Mouse (Mus musculus) CH12.LX (cell line): ENCODE data around the gene Arid5a. TPM values are rescaled to one million over a fixed set of nuclear protein-coding genes. Genes with fewer than 3 reads are reported as not detected.

Source experiments
- DNase-seq: peaks from one replicate; pipeline ENCODE4 v3.0.0-alpha.2; 2013; ENCODE audit errors: extremely low read depth
- H3K27ac ChIP-seq: 2 replicates; pipeline ENCODE4 v1.5.1; 2012; ENCODE audit warnings: low read depth, mild to moderate bottlenecking, control low read depth, moderate library complexity; ENCODE audit not compliant: insufficient read depth
- H3K27me3 ChIP-seq: replicated peaks from 2 replicates; pipeline ENCODE3; 2012; ENCODE audit warnings: inconsistent platforms
- H3K36me3 ChIP-seq, 2 experiments: replicated peaks in 1 of 2; 2 replicates each; pipeline versions ENCODE3 to v1.6.1; 2012; ENCODE audit warnings: inconsistent platforms in 1 of 2, low read length in 1 of 2, mild to moderate bottlenecking in 1 of 2, mixed read lengths in 1 of 2, moderate library complexity in 1 of 2; ENCODE audit not compliant: control insufficient read depth in 1 of 2, insufficient read depth in 1 of 2
- H3K4me1 ChIP-seq, 2 experiments: 2 replicates each; pipeline ENCODE4 v1.6.1; 2012; ENCODE audit warnings: inconsistent platforms in 1 of 2, moderate library complexity in 1 of 2; ENCODE audit not compliant: insufficient read depth in 2 of 2, control insufficient read depth in 1 of 2
- H3K4me2 ChIP-seq: 2 replicates; pipeline ENCODE4 v1.6.1; 2012; ENCODE audit warnings: low read depth, mild to moderate bottlenecking, control low read depth; ENCODE audit not compliant: poor library complexity, insufficient read depth, severe bottlenecking
- H3K4me3 ChIP-seq, 3 experiments: fragments of 150-350 bp in 1 of 3; sonication (generic) in 1 of 3; replicated peaks in 1 of 3; 2 replicates each; pipeline versions ENCODE3 to v1.5.1; 2011 to 2012; ENCODE audit warnings: low read depth in 2 of 3, low read length in 2 of 3, mild to moderate bottlenecking in 2 of 3, moderate library complexity in 2 of 3, control low read depth in 1 of 3, improper control_type of control experiment in 1 of 3, inconsistent platforms in 1 of 3, mixed read lengths in 1 of 3; ENCODE audit not compliant: poor library complexity in 1 of 3
- H3K79me2 ChIP-seq: replicated peaks from 2 replicates; pipeline ENCODE4 v1.6.1; 2012; ENCODE audit warnings: mild to moderate bottlenecking, moderate library complexity; ENCODE audit not compliant: control insufficient read depth, poor library complexity, insufficient read depth, severe bottlenecking; ENCODE audit errors: extremely low read depth
- H3K9ac ChIP-seq: 2 replicates; pipeline ENCODE4 v1.6.1; 2012; ENCODE audit warnings: low read depth, mild to moderate bottlenecking, control low read depth, moderate library complexity; ENCODE audit not compliant: insufficient read depth
- H3K9me3 ChIP-seq: replicated peaks from 2 replicates; pipeline ENCODE3; 2012; ENCODE audit warnings: low read length, inconsistent platforms, mixed read lengths
- BHLHE40 ChIP-seq: IDR thresholded peaks from 2 replicates; pipeline ENCODE4 v1.6.1; 2011; ENCODE audit warnings: mild to moderate bottlenecking, low read depth, low read length, improper control_type of control experiment
- CHD2 ChIP-seq: IDR thresholded peaks from 2 replicates; pipeline ENCODE4 v1.6.1; 2011; ENCODE audit warnings: low read length, improper control_type of control experiment
- CTCF ChIP-seq, 2 experiments: IDR thresholded peaks in 1 of 2; conservative IDR thresholded peaks in 1 of 2; 2 replicates each; pipeline ENCODE4 v1.5.1; 2011 to 2012; ENCODE audit warnings: low read depth in 2 of 2, low read length in 2 of 2, improper control_type of control experiment in 1 of 2, inconsistent platforms in 1 of 2, mild to moderate bottlenecking in 1 of 2, moderate library complexity in 1 of 2
- E2F4 ChIP-seq: IDR thresholded peaks from 2 replicates; pipeline ENCODE4 v1.6.1; 2011; ENCODE audit warnings: low read depth, low read length, improper control_type of control experiment; ENCODE audit not compliant: insufficient replicate concordance
- ETS1 ChIP-seq: conservative IDR thresholded peaks from 2 replicates; pipeline ENCODE4 v1.6.1; 2012; ENCODE audit warnings: low read depth, mild to moderate bottlenecking, inconsistent platforms, low read length, improper control_type of control experiment, moderate library complexity
- GABPA ChIP-seq: IDR thresholded peaks from 2 replicates; pipeline ENCODE4 v1.6.1; 2012; ENCODE audit warnings: low read depth, low read length, improper control_type of control experiment, inconsistent platforms; ENCODE audit not compliant: insufficient replicate concordance
- IRF4 ChIP-seq: IDR thresholded peaks from 2 replicates; pipeline ENCODE4 v1.6.1; 2014; ENCODE audit warnings: low read depth, mild to moderate bottlenecking, inconsistent platforms, low read length, improper control_type of control experiment
- JUN ChIP-seq: IDR thresholded peaks from 2 replicates; pipeline ENCODE4 v1.6.1; 2011; ENCODE audit warnings: low read depth, mild to moderate bottlenecking, low read length, improper control_type of control experiment, moderate library complexity; ENCODE audit not compliant: insufficient read depth
- JUND ChIP-seq: conservative IDR thresholded peaks from 2 replicates; pipeline ENCODE4 v1.6.1; 2011; ENCODE audit warnings: low read depth, low read length, improper control_type of control experiment
- KAT2A ChIP-seq: IDR thresholded peaks from 2 replicates; pipeline ENCODE4 v1.6.1; 2012; ENCODE audit warnings: low read length, improper control_type of control experiment, inconsistent platforms; ENCODE audit not compliant: insufficient replicate concordance
- MAFK ChIP-seq: IDR thresholded peaks from 2 replicates; pipeline ENCODE4 v1.6.1; 2011; ENCODE audit warnings: low read length, improper control_type of control experiment; ENCODE audit not compliant: insufficient replicate concordance
- MAX ChIP-seq: IDR thresholded peaks from 2 replicates; pipeline ENCODE4 v1.6.1; 2011; ENCODE audit warnings: low read length, improper control_type of control experiment
- MAZ ChIP-seq: IDR thresholded peaks from 2 replicates; pipeline ENCODE4 v1.6.1; 2012; ENCODE audit warnings: low read depth, mild to moderate bottlenecking, inconsistent platforms, low read length, improper control_type of control experiment, moderate library complexity
- MXI1 ChIP-seq: IDR thresholded peaks from 2 replicates; pipeline ENCODE4 v1.6.1; 2011; ENCODE audit warnings: mild to moderate bottlenecking, low read depth, low read length, improper control_type of control experiment
- MYC ChIP-seq: IDR thresholded peaks from 2 replicates; pipeline ENCODE4 v1.6.1; 2011; ENCODE audit warnings: low read depth, mild to moderate bottlenecking, improper control_type of control experiment, low read length
- POLR2A ChIP-seq: IDR thresholded peaks from 2 replicates; pipeline ENCODE4 v1.6.1; 2011; ENCODE audit warnings: low read depth, mild to moderate bottlenecking, improper control_type of control experiment, low read length
- POLR2AphosphoS2 ChIP-seq: IDR thresholded peaks from 2 replicates; pipeline ENCODE4 v1.6.1; 2011; ENCODE audit warnings: low read depth, low read length, improper control_type of control experiment
- RAD21 ChIP-seq: IDR thresholded peaks from 2 replicates; pipeline ENCODE4 v1.6.1; 2011; ENCODE audit warnings: low read depth, mild to moderate bottlenecking, low read length, improper control_type of control experiment, moderate library complexity
- RCOR1 ChIP-seq: conservative IDR thresholded peaks from 2 replicates; pipeline ENCODE4 v1.6.1; 2012; ENCODE audit warnings: low read depth, mild to moderate bottlenecking, inconsistent platforms, low read length, improper control_type of control experiment
- SMC3 ChIP-seq: IDR thresholded peaks from 2 replicates; pipeline ENCODE4 v1.6.1; 2011; ENCODE audit warnings: low read depth, low read length, improper control_type of control experiment
- UBTF ChIP-seq: IDR thresholded peaks from 2 replicates; pipeline ENCODE4 v1.6.1; 2012; ENCODE audit warnings: low read depth, mild to moderate bottlenecking, inconsistent platforms, low read length, improper control_type of control experiment, moderate library complexity
- USF1 ChIP-seq: IDR thresholded peaks from 2 replicates; pipeline ENCODE4 v1.6.1; 2014; ENCODE audit warnings: low read depth, mild to moderate bottlenecking, inconsistent platforms, low read length, improper control_type of control experiment
- ZC3H11A ChIP-seq: IDR thresholded peaks from 2 replicates; pipeline ENCODE4 v1.6.1; 2012; ENCODE audit warnings: low read depth, mild to moderate bottlenecking, inconsistent platforms, low read length, improper control_type of control experiment
- ZMIZ1 ChIP-seq: IDR thresholded peaks from 2 replicates; pipeline ENCODE4 v1.6.1; 2012; ENCODE audit warnings: low read depth, mild to moderate bottlenecking, inconsistent platforms, low read length, improper control_type of control experiment
- ZNF384 ChIP-seq: IDR thresholded peaks from 2 replicates; pipeline ENCODE4 v1.6.1; 2012; ENCODE audit warnings: low read depth, low read length, improper control_type of control experiment, inconsistent platforms
- dilution Hi-C: fragments of 300-500 bp; cut with MboI; formaldehyde crosslinking; loops from 2 replicates; pipeline ENCODE4 v1.14.3; 2020; ENCODE audit warnings: low sequenced_read_pairs; ENCODE audit not compliant: extremely low pct_unique_long_range_greater_than_20kb, extremely low pct_ligation_motif_present
- in situ Hi-C: fragments of 300-500 bp; cut with MboI; formaldehyde crosslinking; loops from 3 replicates; pipeline ENCODE4 v1.14.3; 2019; ENCODE audit warnings: low sequenced_read_pairs, low pct_ligation_motif_present, low pct_unique_long_range_greater_than_20kb, mixed read lengths
- polyA plus RNA-seq: library from polyadenylated mRNA; unstranded; fragments of >175 nt; gene quantifications from 2 replicates; pipeline ENCODE4 v1.2.1, GENCODE M21; 2012; ENCODE audit warnings: low read depth; ENCODE audit not compliant: insufficient read length
- total RNA-seq, 2 experiments: library from RNA; depleted of rRNA; stranded (reverse); fragments of 300-350 nt in 1 of 2; fragments of >200 nt in 1 of 2; gene quantifications; 2 replicates each; pipeline ENCODE4 v1.2.3; 2012 to 2014

Arid5a gene
- total and polyA plus RNA-seq, 3 experiments: 13.2 to 19.6 (median 17.0) TPM

- Histone ChIP-seq H3K4me1 (peaks cover 9 to 14% of the 10 kb centered on the region in 2 experiments), H3K9me3 (no peaks in the 10 kb centered on the region), H3K79me2 (no peaks in the 10 kb centered on the region), H3K9ac (no peak overlapping the region), H3K4me2 (no peak overlapping the region)
- peak; percentile 34 for DNase-seq
- dilution Hi-C loops: no loop called here
- TF ChIP-seq CHD2: no peak
- TF ChIP-seq CTCF (conservative IDR thresholded peaks at IDR 0.05 in 1 of 2, IDR thresholded peaks at IDR 0.05 in 1 of 2; ENCODE audit: low read depth in 2 of 2, low read length in 2 of 2): peak in 1 of 2 experiments; percentile 61; a peak in 3 of 4 replicates
- TF ChIP-seq RAD21: peak; percentile 52
- no peak for TF ChIP-seq ZC3H11A
- no peak for TF ChIP-seq RCOR1
- no peak for TF ChIP-seq JUN
- TF ChIP-seq POLR2A: no peak
- no peak for TF ChIP-seq ZNF384
- TF ChIP-seq MAZ: no peak
- 0 out of 2 replicates have a peak, but pooled peaks have one; percentile 41 for TF ChIP-seq POLR2AphosphoS2
- TF ChIP-seq ETS1: no peak
- no peak for TF ChIP-seq UBTF
- no peak; the same call in 1 of the 2 replicates for TF ChIP-seq ZMIZ1
- no peak for TF ChIP-seq BHLHE40
- TF ChIP-seq MAFK: no peak
- TF ChIP-seq SMC3: peak; percentile 43
- TF ChIP-seq MAX: no peak
- no peak for TF ChIP-seq MYC
- TF ChIP-seq USF1: no peak
- TF ChIP-seq, all 38 proteins: peak for 4
- in situ Hi-C loops: loop anchor here (10.0 kb wide), 1 partner anchor 153 kb away; the partner anchor contains the start of gene Cnnm4
- H3K4me3 ChIP-seq: no peak overlapping the region
- no peak overlapping the region for H3K27ac ChIP-seq
- no peaks in the 10 kb centered on the region for H3K27me3 ChIP-seq
- H3K36me3 ChIP-seq: peaks cover 47 to 64% of the 10 kb centered on the region in 2 experiments
These were observed 14.5 kb downstream of the Arid5a start for GRCm38 (mm10) chr1:36321829-36322573.

- Histone ChIP-seq H3K9me3 (no peaks in the 10 kb centered on the region), H3K27ac (no peak overlapping the region), H3K27me3 (no peaks in the 10 kb centered on the region), H3K79me2 (no peaks in the 10 kb centered on the region), H3K4me3 (no peak overlapping the region), H3K9ac (no peak overlapping the region), H3K4me1 (peaks cover 9 to 13% of the 10 kb centered on the region in 2 experiments), H3K36me3 (peaks cover 36 to 62% of the 10 kb centered on the region in 2 experiments), H3K4me2 (no peak overlapping the region)
- TF ChIP-seq KAT2A (no peak), IRF4 (no peak), ZC3H11A (no peak), GABPA (no peak), ETS1 (no peak), BHLHE40 (no peak), MXI1 (no peak), JUND (no peak), USF1 (no peak), E2F4 (no peak), UBTF (no peak)
- DNase-seq: no peak
- dilution Hi-C loops: no loop called here
- in situ Hi-C loops: loop anchor here (10.0 kb wide), 1 partner anchor 152 kb away; the partner anchor contains the start of gene Cnnm4
These were observed 15.5 kb downstream of the Arid5a start for GRCm38 (mm10) chr1:36323076-36323475.
